Mouse (Mus musculus): ENCODE measurements at regions not wholly inside any gene's neighbourhood (a gene's known extent, or its start where the extent isn't known, plus 50 kb on each side); places are given as distances from the start of the nearest gene placed in this dataset.

- TF ChIP-seq FLI1 (IDR thresholded peaks at IDR 0.05; ENCODE audit: low read length) (no peak), GATA1 (IDR thresholded peaks at IDR 0.05; ENCODE audit: borderline replicate concordance, low read length) (no peak)
Observed at GRCm38 (mm10) chr5:33488152-33488561, 54.4 kb upstream of the Nkx1-1 start.
